Mouse (Mus musculus) kidney, embryonic 16.5 days (tissue): Measurements from ENCODE around the gene Slc22a6. TPM values are rescaled to one million over a fixed set of nuclear protein-coding genes. Genes with fewer than 3 reads are reported as not detected.

Experiments
- ATAC-seq: fragments of 200-750 bp; cut with Nextera tagmentation; 2 replicates; pipeline ENCODE4 v1.8.0; 2017; ENCODE audit warnings: moderate TSS enrichment; ENCODE audit not compliant: low FRiP score, low TSS enrichment
- H3K27ac ChIP-seq: fragments of 300-500 bp; sonication (generic); 2 replicates; pipeline ENCODE4 v1.5.1; 2014; ENCODE audit warnings: low read length
- H3K27me3 ChIP-seq: fragments of 300-500 bp; sonication (generic); 2 replicates; pipeline ENCODE4 v1.6.1; 2014; ENCODE audit warnings: low read length, control low read depth, mixed read lengths; ENCODE audit not compliant: insufficient read depth
- H3K36me3 ChIP-seq: fragments of 300-500 bp; sonication (generic); 2 replicates; pipeline ENCODE4 v1.6.1; 2014; ENCODE audit warnings: low read length, control low read depth, mixed read lengths; ENCODE audit not compliant: insufficient read depth
- H3K4me1 ChIP-seq: fragments of 300-500 bp; sonication (generic); 2 replicates; pipeline ENCODE4 v1.6.1; 2014; ENCODE audit warnings: low read length, control low read depth, mixed read lengths; ENCODE audit not compliant: insufficient read depth
- H3K4me2 ChIP-seq: fragments of 300-500 bp; sonication (generic); replicated peaks from 2 replicates; pipeline ENCODE4 v1.6.1; 2014; ENCODE audit warnings: low read depth, low read length
- H3K4me3 ChIP-seq: fragments of 300-500 bp; sonication (generic); 2 replicates; pipeline ENCODE4 v1.5.1; 2014; ENCODE audit warnings: mild to moderate bottlenecking, low read length
- H3K9ac ChIP-seq: fragments of 300-500 bp; sonication (generic); replicated peaks from 2 replicates; pipeline ENCODE4 v1.6.1; 2014; ENCODE audit warnings: low read length
- H3K9me3 ChIP-seq: fragments of 300-500 bp; sonication (generic); 2 replicates; pipeline ENCODE4 v1.6.1; 2016; ENCODE audit warnings: low read length, control low read depth
- WGBS: fragments of 180-500 bp; shearing (Covaris S2); extraction: QIAGEN DNeasy Blood & Tissue Kit; methylation state at CpG from one replicate; pipeline ENCODE4 v1.1.7; 2014; 5-methylcytosine and 5-hydroxymethylcytosine counted together
- polyA plus RNA-seq: library from polyadenylated mRNA; unstranded; fragments of >200 nt; fragmentation: Nextera tagmentation; extraction: Ambion mirVana; gene quantifications from 2 replicates; pipeline ENCODE4 v1.2.1, GENCODE M21; 2015

The Slc22a6 gene
- polyA plus RNA-seq, 1 experiment from 2014 or later, result 59.4 TPM

- Histone ChIP-seq H3K36me3 (no peaks in the 10 kb centered on the region), H3K4me1 (peaks cover 8% of the 10 kb centered on the region), H3K9ac (no peak overlapping the region), H3K4me3 (no peak overlapping the region), H3K27me3 (peaks cover 9% of the 10 kb centered on the region; the same call in 1 of the 2 replicates), H3K9me3 (no peaks in the 10 kb centered on the region), H3K27ac (no peak overlapping the region), H3K4me2 (no peak overlapping the region)
- 61% methylated on average over 5 of the region's 5 CpGs for WGBS
- no peak for ATAC-seq
Measured at GRCm38 (mm10) chr19:8665746-8666145, 47.9 kb downstream of the Slc22a6 start.

- Histone ChIP-seq H3K9ac (no peak overlapping the region), H3K36me3 (no peaks in the 10 kb centered on the region), H3K27me3 (no peaks in the 10 kb centered on the region), H3K4me3 (no peak overlapping the region), H3K27ac (no peak overlapping the region), H3K9me3 (no peaks in the 10 kb centered on the region), H3K4me1 (no peaks in the 10 kb centered on the region), H3K4me2 (no peak overlapping the region)
- 90% methylated on average over 3 of the region's 3 CpGs for WGBS
- no peak for ATAC-seq
Measured at GRCm38 (mm10) chr19:8672859-8673258, 55.0 kb downstream of the Slc22a6 start.

GRCm38 (mm10) chr19:8673336-8674063, 55.7 kb downstream of the Slc22a6 start:
- 74% methylated on average over 9 of the region's 9 CpGs for WGBS
- no peaks in the 10 kb centered on the region for H3K36me3 ChIP-seq
- no peaks in the 10 kb centered on the region for H3K4me1 ChIP-seq
- no peak overlapping the region for H3K27ac ChIP-seq
- no peak overlapping the region for H3K4me3 ChIP-seq
- no peaks in the 10 kb centered on the region for H3K27me3 ChIP-seq
- H3K4me2 ChIP-seq, result no peak overlapping the region
- no peak overlapping the region for H3K9ac ChIP-seq
- ATAC-seq, result no peak
- no peaks in the 10 kb centered on the region for H3K9me3 ChIP-seq

Other genes with a start within 250 kb of the Slc22a6 start
- 4.7 and 4.9 TPM in 2 replicates for gene Slc22a30, start 212.9 kb upstream of the Slc22a6 start, polyA plus RNA-seq
- gene Slc22a8, start 26.8 kb upstream of the Slc22a6 start, polyA plus RNA-seq, result 15.7 and 16.3 TPM in 2 replicates
- gene Chrm1, start 45.8 kb downstream of the Slc22a6 start, polyA plus RNA-seq, result 0.11 and 0.14 TPM in 2 replicates
- 141 and 146 TPM in 2 replicates for gene Slc3a2, start 105.3 kb downstream of the Slc22a6 start, polyA plus RNA-seq
- gene Wdr74, start 117.8 kb downstream of the Slc22a6 start, polyA plus RNA-seq, result 101 and 108 TPM in 2 replicates
- 1.9 and 2.0 TPM in 2 replicates for gene 1700092M07Rik, start 122.7 kb downstream of the Slc22a6 start, polyA plus RNA-seq
- 150 and 154 TPM in 2 replicates for gene Stx5a, start 123.4 kb downstream of the Slc22a6 start, polyA plus RNA-seq
- gene Nxf1, start 139.0 kb downstream of the Slc22a6 start, polyA plus RNA-seq, result 213 and 218 TPM in 2 replicates
- gene Tmem223, start 153.0 kb downstream of the Slc22a6 start, polyA plus RNA-seq, result 197 and 215 TPM in 2 replicates
- 89.4 and 92.5 TPM in 2 replicates for gene Tmem179b, start 156.4 kb downstream of the Slc22a6 start, polyA plus RNA-seq
- gene Taf6l, start 168.4 kb downstream of the Slc22a6 start, polyA plus RNA-seq, result 37.2 and 39.0 TPM in 2 replicates
- 168 and 176 TPM in 2 replicates for gene Polr2g, start 180.5 kb downstream of the Slc22a6 start, polyA plus RNA-seq
- gene Zbtb3, start 184.5 kb downstream of the Slc22a6 start, polyA plus RNA-seq, result 6.2 and 6.4 TPM in 2 replicates
- 53.0 and 63.0 TPM in 2 replicates for gene Ttc9c, start 201.3 kb downstream of the Slc22a6 start, polyA plus RNA-seq
- gene Hnrnpul2, start 202.0 kb downstream of the Slc22a6 start, polyA plus RNA-seq, result 5.4 and 5.9 TPM in 2 replicates
- not detected in 2 replicates for gene AC129217.1, start 211.7 kb downstream of the Slc22a6 start, polyA plus RNA-seq
- 56.7 and 62.4 TPM in 2 replicates for gene Bscl2, start 219.4 kb downstream of the Slc22a6 start, polyA plus RNA-seq
- gene Gng3, start 221.2 kb downstream of the Slc22a6 start, polyA plus RNA-seq, result 3.2 and 5.4 TPM in 2 replicates
- 0.75 and 1.0 TPM in 2 replicates for gene Lrrn4cl, start 232.7 kb downstream of the Slc22a6 start, polyA plus RNA-seq